Mouse (Mus musculus): ENCODE measurements around the gene Pitpnm1. TPM values are rescaled to one million over a fixed set of nuclear protein-coding genes. Genes with fewer than 3 reads are reported as not detected.

The Pitpnm1 gene
- polyA plus RNA-seq, 1 experiment from 2014 or later, result 10.9 TPM

- Histone ChIP-seq H3K4me2 (replicated peaks) (no peak overlapping the region), H3K9me3 (no peaks in the 10 kb centered on the region), H3K27ac (no peak overlapping the region), H3K27me3 (peaks cover 40% of the 10 kb centered on the region), H3K36me3 (no peaks in the 10 kb centered on the region), H3K9ac (no peak overlapping the region), H3K4me3 (no peak overlapping the region), H3K4me1 (peaks cover 35% of the 10 kb centered on the region)
- WGBS, result 90% methylated on average over 13 of the region's 13 CpGs
- ATAC-seq (ENCODE audit: insufficient number of reproducible peaks, insufficient read depth, low FRiP score, low TSS enrichment), result no peak
These were observed 1.4 kb upstream of the Pitpnm1 start for GRCm38 (mm10) chr19:4098426-4098825.

DNA sequence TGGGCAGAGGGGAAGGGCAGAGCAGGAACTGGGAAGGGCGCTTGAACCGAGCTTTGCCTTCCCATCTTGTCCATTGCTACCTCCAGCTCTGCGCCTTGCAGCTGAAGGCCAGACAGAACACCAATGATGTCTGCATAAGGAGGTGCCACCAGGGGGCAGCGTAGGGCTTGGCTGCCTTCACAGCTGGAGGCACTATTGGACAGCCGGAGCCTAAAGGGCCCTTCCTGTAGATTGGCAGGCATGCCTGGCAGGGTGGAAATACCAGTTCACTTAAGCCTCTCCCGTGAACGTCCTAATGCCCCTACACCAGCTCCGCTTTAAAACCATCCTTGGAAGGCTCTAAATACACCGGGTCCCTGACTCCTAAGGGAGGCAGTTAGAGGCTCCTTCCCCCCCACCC lies 742 bp upstream of the Pitpnm1 start:
- Histone ChIP-seq H3K27ac (no peak overlapping the region), H3K4me3 (no peak overlapping the region), H3K4me2 (replicated peaks) (no peak overlapping the region; the same call in 1 of the 2 replicates), H3K4me1 (peaks cover 35% of the 10 kb centered on the region), H3K36me3 (no peaks in the 10 kb centered on the region), H3K9me3 (no peaks in the 10 kb centered on the region), H3K27me3 (peaks cover 40% of the 10 kb centered on the region), H3K9ac (no peak overlapping the region)
- WGBS, result 14% methylated on average over 9 of the region's 9 CpGs
- no peak for ATAC-seq (ENCODE audit: insufficient number of reproducible peaks, insufficient read depth, low FRiP score, low TSS enrichment)

DNA sequence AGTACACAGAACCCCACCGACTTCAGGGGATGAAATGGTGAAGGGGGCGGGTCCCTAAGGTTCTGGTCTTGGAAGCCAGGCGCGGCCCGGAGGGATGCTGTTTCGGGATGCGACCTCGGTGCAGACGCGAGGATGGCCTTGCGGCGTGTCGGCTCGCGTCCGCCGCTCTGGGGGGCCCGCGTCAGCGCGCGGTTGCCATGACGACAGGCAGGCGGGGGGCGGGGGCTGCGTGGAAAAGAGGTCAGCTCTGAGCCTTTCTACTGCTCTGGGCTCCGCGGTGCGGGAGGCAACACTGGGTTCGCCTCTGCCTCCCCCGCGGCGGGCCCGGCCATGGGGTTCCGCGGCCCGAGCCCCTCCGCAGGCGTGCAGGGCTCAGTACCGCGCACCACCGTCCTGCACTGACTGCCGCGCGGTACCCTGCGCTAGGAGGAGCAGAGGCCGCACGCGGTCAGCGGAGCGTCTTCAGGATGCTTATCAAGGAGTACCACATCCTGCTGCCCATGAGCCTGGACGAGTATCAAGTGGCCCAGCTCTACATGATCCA lies 992 bp downstream of the Pitpnm1 start:
- Histone ChIP-seq H3K9me3 (no peaks in the 10 kb centered on the region), H3K9ac (peak overlapping the region; percentile 20), H3K4me2 (replicated peaks) (peak overlapping the region; percentile 92), H3K4me1 (peaks cover 35% of the 10 kb centered on the region), H3K36me3 (no peaks in the 10 kb centered on the region), H3K4me3 (peak overlapping the region; percentile 47), H3K27me3 (peaks cover 40% of the 10 kb centered on the region), H3K27ac (no peak overlapping the region)
- ATAC-seq (ENCODE audit: insufficient number of reproducible peaks, insufficient read depth, low FRiP score, low TSS enrichment), result no peak
- under 1% methylated on average over 46 of the region's 52 CpGs for WGBS

- H3K4me2 ChIP-seq (replicated peaks), result peak overlapping the region; percentile 92
- H3K36me3 ChIP-seq, result no peaks in the 10 kb centered on the region
- peaks cover 40% of the 10 kb centered on the region for H3K27me3 ChIP-seq
- peak overlapping the region; percentile 47 for H3K4me3 ChIP-seq
- H3K27ac ChIP-seq, result no peak overlapping the region
- ATAC-seq (ENCODE audit: insufficient number of reproducible peaks, insufficient read depth, low FRiP score, low TSS enrichment), result no peak
- 50% methylated on average over 6 of the region's 6 CpGs for WGBS
- H3K9me3 ChIP-seq, result no peaks in the 10 kb centered on the region
- no peak overlapping the region for H3K9ac ChIP-seq
- H3K4me1 ChIP-seq, result peaks cover 30% of the 10 kb centered on the region
These were observed 1.7 kb downstream of the Pitpnm1 start for GRCm38 (mm10) chr19:4101466-4101865.

- Histone ChIP-seq H3K4me2 (replicated peaks) (no peak overlapping the region), H3K36me3 (no peaks in the 10 kb centered on the region), H3K4me3 (no peak overlapping the region), H3K9ac (no peak overlapping the region), H3K9me3 (no peaks in the 10 kb centered on the region), H3K27ac (no peak overlapping the region), H3K4me1 (peaks cover 28% of the 10 kb centered on the region), H3K27me3 (peaks cover 44% of the 10 kb centered on the region)
- no peak for ATAC-seq (ENCODE audit: insufficient number of reproducible peaks, insufficient read depth, low FRiP score, low TSS enrichment)
- 77% methylated on average over 2 of the region's 2 CpGs for WGBS
These were observed 2.3 kb downstream of the Pitpnm1 start for GRCm38 (mm10) chr19:4102049-4102448.

DNA sequence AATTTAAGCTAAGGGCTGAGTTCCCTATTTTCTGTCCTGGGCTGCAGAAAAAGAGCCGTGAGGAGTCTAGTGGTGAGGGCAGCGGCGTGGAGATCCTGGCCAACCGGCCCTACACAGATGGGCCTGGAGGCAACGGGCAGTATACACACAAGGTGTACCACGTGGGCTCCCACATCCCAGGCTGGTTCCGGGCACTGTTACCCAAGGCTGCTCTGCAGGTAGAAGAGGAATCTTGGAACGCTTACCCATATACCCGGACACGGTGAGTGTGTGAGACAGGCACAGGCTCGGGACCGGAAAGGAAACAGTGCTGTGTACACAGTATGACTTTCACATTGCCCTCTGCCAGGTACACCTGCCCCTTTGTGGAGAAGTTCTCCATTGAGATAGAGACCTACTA lies 2.8 kb downstream of the Pitpnm1 start:
- Histone ChIP-seq H3K27ac (no peak overlapping the region), H3K36me3 (no peaks in the 10 kb centered on the region), H3K4me1 (peaks cover 24% of the 10 kb centered on the region), H3K27me3 (peaks cover 44% of the 10 kb centered on the region), H3K4me3 (no peak overlapping the region), H3K9me3 (no peaks in the 10 kb centered on the region), H3K9ac (no peak overlapping the region), H3K4me2 (replicated peaks) (no peak overlapping the region)
- WGBS, result 92% methylated on average over 12 of the region's 12 CpGs
- ATAC-seq (ENCODE audit: insufficient number of reproducible peaks, insufficient read depth, low FRiP score, low TSS enrichment), result no peak

DNA sequence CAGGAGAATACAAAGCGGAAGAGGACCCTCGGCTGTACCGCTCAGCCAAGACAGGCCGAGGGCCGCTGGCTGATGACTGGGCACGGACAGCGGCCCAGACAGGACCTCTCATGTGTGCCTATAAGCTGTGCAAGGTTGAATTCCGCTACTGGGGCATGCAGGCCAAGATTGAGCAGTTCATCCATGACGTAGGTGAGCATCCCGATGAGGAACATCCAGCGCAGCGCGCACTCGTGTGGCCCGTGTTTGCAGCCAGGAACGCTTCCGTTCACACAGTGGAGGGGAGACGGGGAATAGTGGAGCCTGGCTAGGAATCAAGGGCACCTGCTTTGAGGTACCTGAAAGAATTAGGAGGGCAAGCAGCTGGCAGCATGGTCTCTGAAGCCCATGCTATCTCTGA lies 3.5 kb downstream of the Pitpnm1 start:
- peaks cover 43% of the 10 kb centered on the region for H3K27me3 ChIP-seq
- no peak overlapping the region for H3K9ac ChIP-seq
- no peaks in the 10 kb centered on the region for H3K36me3 ChIP-seq
- H3K9me3 ChIP-seq, result no peaks in the 10 kb centered on the region
- H3K4me1 ChIP-seq, result peaks cover 20% of the 10 kb centered on the region
- H3K4me3 ChIP-seq, result no peak overlapping the region
- H3K27ac ChIP-seq, result no peak overlapping the region
- 93% methylated on average over 18 of the region's 18 CpGs for WGBS
- ATAC-seq (ENCODE audit: insufficient number of reproducible peaks, insufficient read depth, low FRiP score, low TSS enrichment), result no peak
- no peak overlapping the region for H3K4me2 ChIP-seq (replicated peaks)

GRCm38 (mm10) chr19:4103792-4104191 lies 4.0 kb downstream of the Pitpnm1 start:
- Histone ChIP-seq H3K9me3 (no peaks in the 10 kb centered on the region), H3K27ac (no peak overlapping the region), H3K27me3 (peaks cover 38% of the 10 kb centered on the region), H3K4me2 (replicated peaks) (no peak overlapping the region), H3K9ac (no peak overlapping the region), H3K4me3 (no peak overlapping the region), H3K36me3 (no peaks in the 10 kb centered on the region), H3K4me1 (peaks cover 20% of the 10 kb centered on the region)
- 80% methylated on average over 3 of the region's 3 CpGs for WGBS
- no peak for ATAC-seq (ENCODE audit: insufficient number of reproducible peaks, insufficient read depth, low FRiP score, low TSS enrichment)

GRCm38 (mm10) chr19:4104675-4105194 lies 4.9 kb downstream of the Pitpnm1 start:
- H3K4me1 ChIP-seq, result peaks cover 14% of the 10 kb centered on the region
- H3K36me3 ChIP-seq, result no peaks in the 10 kb centered on the region
- no peak for ATAC-seq (ENCODE audit: insufficient number of reproducible peaks, insufficient read depth, low FRiP score, low TSS enrichment)
- H3K27me3 ChIP-seq, result peaks cover 32% of the 10 kb centered on the region
- no peak overlapping the region for H3K4me3 ChIP-seq
- no peak overlapping the region for H3K27ac ChIP-seq
- no peak overlapping the region; the same call in 1 of the 2 replicates for H3K9ac ChIP-seq
- no peaks in the 10 kb centered on the region for H3K9me3 ChIP-seq
- H3K4me2 ChIP-seq (replicated peaks), result no peak overlapping the region
- 91% methylated on average over 16 of the region's 16 CpGs for WGBS

- no peak for ATAC-seq (ENCODE audit: insufficient number of reproducible peaks, insufficient read depth, low FRiP score, low TSS enrichment)
- Histone ChIP-seq H3K27me3 (peaks cover 13% of the 10 kb centered on the region), H3K9me3 (no peaks in the 10 kb centered on the region), H3K4me3 (no peak overlapping the region), H3K36me3 (peaks cover 3% of the 10 kb centered on the region; the same call in 1 of the 2 replicates), H3K4me2 (replicated peaks) (no peak overlapping the region), H3K27ac (no peak overlapping the region), H3K9ac (no peak overlapping the region), H3K4me1 (0 out of 2 replicates have a peak, but pooled peaks cover under 1% of the 10 kb centered on the region)
- 89% methylated on average over 14 of the region's 14 CpGs for WGBS
These were observed 6.9 kb downstream of the Pitpnm1 start for GRCm38 (mm10) chr19:4106654-4107053.

GRCm38 (mm10) chr19:4108535-4108934 lies 8.7 kb downstream of the Pitpnm1 start:
- Histone ChIP-seq H3K4me1 (peaks cover 4% of the 10 kb centered on the region; the same call in 1 of the 2 replicates), H3K9me3 (no peaks in the 10 kb centered on the region), H3K4me2 (replicated peaks) (no peak overlapping the region), H3K9ac (no peak overlapping the region), H3K27ac (no peak overlapping the region), H3K27me3 (0 out of 2 replicates have a peak, but pooled peaks cover 4% of the 10 kb centered on the region), H3K4me3 (no peak overlapping the region), H3K36me3 (peaks cover 21% of the 10 kb centered on the region)
- no peak for ATAC-seq (ENCODE audit: insufficient number of reproducible peaks, insufficient read depth, low FRiP score, low TSS enrichment)
- 81% methylated on average over 9 of the region's 9 CpGs for WGBS

DNA sequence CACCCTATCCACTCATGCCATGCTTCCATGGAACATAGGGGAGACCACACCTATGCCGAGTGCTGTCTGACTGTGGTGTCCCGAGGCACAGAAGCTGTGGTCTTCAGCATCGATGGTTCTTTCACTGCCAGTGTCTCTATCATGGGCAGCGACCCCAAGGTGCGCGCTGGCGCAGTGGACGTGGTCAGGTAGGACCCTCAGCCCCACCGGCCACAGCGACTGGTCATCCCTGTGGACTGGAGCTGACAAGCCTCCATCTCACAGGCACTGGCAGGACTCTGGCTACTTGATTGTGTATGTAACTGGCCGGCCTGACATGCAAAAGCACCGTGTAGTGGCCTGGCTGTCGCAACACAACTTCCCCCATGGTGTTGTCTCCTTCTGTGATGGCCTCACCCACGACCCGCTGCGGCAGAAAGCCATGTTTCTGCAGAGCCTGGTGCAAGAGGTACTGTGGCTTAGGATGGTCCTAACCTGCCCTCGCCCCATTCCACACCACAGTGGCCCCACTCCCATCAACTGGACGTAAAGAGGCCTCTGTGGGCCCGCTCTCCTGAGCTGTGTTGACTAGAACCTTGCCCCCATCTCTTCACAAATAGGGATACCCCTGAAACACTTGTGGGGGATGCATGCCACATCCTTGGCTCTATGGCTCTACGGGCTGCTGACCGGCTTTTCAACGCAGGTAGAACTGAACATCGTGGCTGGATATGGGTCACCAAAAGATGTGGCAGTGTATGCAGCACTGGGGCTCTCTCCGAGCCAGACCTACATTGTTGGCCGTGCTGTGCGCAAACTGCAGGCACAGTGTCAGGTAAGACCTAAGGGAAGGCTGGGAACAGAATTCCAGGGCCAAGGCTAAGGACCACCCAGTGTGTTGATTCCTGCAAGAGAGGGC lies 12.5 kb downstream of the Pitpnm1 start:
- no peak for ATAC-seq (ENCODE audit: insufficient number of reproducible peaks, insufficient read depth, low FRiP score, low TSS enrichment)
- no peak overlapping the region for H3K4me3 ChIP-seq
- WGBS, result 92% methylated on average over 26 of the region's 26 CpGs
- H3K36me3 ChIP-seq, result peaks cover 58% of the 10 kb centered on the region
- no peak overlapping the region for H3K4me2 ChIP-seq (replicated peaks)
- no peak overlapping the region for H3K9ac ChIP-seq
- H3K27ac ChIP-seq, result no peak overlapping the region
- H3K27me3 ChIP-seq, result no peaks in the 10 kb centered on the region
- no peaks in the 10 kb centered on the region for H3K9me3 ChIP-seq
- peaks cover 7% of the 10 kb centered on the region; the same call in 1 of the 2 replicates for H3K4me1 ChIP-seq

Data from embryonic facial prominence, embryonic 12.5 days (tissue).